Mouse (Mus musculus): ENCODE data around the gene Cyth2.

Cyth2 gene

DNA sequence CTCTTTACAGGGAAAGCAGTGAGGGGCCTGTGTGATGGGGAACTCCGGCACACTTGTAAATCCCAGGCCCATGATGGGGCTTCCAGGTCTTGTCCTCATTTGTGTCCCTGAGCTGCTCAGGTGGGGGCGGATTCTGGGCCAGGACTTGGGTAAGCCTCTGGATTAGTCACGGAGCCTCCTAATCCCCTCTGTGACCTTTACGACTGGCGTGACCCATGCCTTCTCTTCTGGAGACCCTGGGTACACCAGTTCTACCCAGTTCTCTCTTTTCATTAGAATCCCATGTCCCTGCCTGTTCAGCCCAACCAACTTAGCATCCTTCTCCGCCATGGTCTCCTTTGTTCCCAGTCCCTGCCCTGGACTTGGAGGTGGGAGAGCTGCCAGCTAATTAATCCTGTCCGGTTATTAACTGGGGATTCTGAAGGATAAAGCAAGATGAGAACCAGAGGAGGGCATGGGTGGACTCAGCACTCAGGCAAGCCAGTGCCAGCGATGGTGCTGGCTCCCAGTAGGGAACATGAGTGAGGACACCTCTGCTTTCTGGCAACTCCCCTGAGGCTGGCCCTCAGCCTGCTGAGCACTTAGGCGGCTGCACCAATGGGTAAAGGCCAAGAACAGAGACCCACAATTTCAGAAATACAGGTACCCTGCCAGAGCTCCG is 1.1 kb upstream of the Cyth2 start:
- in situ Hi-C loops (cut with MboI; ENCODE audit: low sequenced_read_pairs) = no loop called here

DNA sequence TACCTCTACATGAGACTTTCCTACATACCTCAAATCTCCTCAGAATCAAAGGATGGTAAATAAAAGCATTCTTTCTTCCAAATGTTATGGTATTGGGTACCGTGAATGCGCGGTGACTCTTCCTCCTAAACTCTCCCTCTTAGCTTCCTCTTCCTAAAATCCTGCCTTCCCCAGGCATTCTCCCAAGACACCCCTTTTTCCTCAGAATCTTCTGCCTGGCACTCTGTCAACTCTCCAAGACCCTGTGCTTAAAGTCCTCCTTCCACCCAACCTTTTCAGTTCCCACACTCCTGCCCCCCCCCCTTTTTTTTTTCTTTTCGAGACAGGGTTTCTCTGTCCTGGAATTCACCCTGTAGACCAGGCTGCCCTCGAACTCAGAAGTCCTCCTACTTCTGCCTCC is 460 bp upstream of the Cyth2 start:
- in situ Hi-C loops (cut with MboI; ENCODE audit: low sequenced_read_pairs) = no loop called here

DNA sequence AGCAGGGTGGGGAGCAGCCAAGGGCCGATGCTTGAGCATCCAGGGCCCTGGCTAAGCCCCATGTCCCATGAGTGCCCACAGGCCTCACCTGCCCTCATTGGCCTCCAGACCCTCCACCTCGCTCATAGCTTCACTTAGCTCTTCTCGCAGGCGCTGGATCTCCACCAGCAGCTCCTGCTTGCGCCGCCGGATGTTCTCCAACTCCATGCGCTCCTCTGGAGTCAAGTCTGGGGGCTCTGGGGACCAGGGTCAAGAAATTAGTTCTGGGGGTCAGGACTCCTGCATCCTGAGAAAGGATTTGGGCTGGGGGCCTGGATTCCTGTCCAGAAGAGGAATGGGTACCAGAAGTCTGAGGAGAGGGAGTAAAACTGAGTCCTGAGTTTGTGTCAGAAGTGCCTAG is 1.5 kb downstream of the Cyth2 start:
- in situ Hi-C loops (cut with MboI; ENCODE audit: low sequenced_read_pairs) = no loop called here

DNA sequence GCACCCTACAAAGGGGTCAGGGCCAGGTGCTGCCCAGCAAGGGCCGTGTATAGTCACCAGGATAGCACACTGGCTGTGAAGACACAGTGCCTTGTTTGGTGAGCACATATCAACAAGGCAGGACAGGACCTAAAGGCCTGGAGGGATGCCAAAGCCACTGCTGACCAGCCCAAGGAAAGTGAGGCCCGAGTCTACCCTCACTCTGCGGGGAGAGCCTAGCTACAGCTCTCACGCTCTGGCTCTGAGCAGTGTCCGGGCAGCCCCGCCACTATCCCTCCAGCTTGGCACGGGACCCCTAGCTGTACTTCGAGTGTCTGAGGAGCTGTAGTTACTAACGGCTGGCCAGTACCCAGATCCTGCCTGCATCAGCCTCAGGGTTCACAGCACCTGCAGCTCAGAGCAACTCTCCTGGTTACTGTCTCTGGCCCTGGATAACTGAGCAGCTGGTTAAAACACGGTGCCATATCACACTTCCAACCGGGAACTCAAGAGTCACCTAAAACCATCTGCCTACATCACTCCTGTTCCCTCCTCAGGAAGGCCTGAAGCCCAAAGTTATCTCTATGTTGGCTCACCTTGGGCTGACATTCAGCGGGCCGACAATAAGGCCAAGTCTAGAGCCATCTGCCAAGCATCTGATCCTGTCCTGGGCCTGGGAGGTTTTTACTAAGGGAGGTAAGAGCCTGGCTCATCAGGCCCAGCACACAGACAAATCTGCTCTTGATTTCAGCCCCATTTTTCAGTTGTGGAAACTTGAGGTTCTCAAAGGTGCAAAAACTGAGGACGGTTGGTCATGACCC is 4.9 kb downstream of the Cyth2 start:
- in situ Hi-C loops (cut with MboI; ENCODE audit: low sequenced_read_pairs) = no loop called here

DNA sequence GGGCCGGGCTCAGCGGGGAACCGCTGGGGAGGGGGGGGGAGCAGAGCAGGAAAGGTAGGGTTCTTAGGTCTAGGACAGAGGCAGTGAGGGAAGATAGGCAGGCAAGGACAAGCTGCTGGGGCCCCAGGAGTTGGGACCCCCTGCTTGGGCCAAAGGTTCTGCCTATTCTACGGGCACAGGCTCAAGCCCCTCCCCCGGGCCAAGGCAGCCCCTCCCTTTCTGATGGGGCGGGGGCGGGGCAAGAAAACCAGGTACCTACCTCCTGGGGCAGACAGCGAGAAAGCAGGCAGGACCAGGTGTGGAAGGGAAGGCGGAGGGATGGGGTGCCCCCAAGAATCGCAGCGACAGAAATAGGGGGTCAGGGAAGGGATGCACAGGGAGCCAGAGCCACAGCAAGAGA is 5.9 kb downstream of the Cyth2 start:
- in situ Hi-C loops (cut with MboI; ENCODE audit: low sequenced_read_pairs) = no loop called here

DNA sequence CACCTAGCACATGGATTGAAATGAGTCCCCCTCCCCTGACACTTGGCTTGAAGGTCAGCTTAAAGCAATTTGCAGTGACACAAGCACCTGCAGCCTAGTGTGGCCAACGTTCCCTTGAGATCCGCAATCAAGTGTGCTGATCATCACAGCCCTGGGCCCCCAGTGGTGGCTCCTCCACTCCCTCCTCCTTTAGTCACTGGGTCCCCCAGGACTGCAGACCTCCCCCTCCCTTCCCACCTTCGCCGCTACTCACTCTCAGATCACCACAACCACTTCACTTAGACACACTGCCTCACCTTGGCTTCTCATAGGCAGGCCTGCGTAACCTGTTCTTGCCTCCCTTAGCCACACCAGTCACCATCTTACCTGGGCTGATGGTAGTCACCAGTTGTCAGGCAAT is 8.4 kb downstream of the Cyth2 start:
- in situ Hi-C loops (cut with MboI; ENCODE audit: low sequenced_read_pairs) = no loop called here

DNA sequence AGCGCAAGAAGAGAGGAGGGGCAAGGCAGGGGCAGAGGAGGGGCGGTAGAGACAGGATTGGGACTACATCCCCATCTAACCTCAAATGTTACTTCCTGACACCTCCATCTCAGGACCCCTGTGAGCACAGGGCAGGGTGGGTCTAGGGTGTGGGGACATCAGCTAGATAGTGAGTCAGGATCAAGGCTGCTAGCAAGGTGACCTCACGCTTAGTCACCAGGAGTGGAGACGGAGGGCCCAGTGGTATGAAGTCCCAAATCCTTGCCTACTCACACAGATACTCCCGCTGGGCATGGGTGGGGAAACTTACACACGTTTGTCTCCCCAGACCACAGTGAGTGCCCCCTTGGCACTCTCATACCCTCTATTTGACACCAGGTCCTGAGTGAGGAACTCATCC is 11.8 kb downstream of the Cyth2 start:
- in situ Hi-C loops (cut with MboI; ENCODE audit: low sequenced_read_pairs) = loop anchor here (5.0 kb wide), 1 partner anchor 70 kb away; no protein-coding TSS in a partner anchor

DNA sequence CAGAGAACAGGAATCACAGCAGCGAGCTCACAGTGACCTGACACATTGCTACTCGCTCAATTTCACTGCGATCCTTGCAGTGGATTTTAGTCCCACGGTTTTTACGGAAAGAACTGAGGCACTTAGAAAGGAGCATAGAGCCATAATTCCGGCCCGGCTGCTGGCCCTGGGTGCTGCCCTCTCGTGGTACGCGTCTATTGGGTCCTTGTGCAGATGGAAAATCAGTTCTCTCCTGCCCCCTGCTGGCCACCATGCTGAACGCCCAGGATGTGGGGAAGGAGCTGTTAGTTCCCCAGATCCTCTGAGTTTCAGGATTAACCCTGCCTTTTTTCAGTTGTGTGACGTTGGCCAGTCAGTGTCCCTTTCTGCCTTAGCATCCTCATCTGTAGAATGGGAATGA is 13.0 kb downstream of the Cyth2 start:
- in situ Hi-C loops (cut with MboI; ENCODE audit: low sequenced_read_pairs) = loop anchor here (5.0 kb wide), 1 partner anchor 69 kb away; no protein-coding TSS in a partner anchor

DNA sequence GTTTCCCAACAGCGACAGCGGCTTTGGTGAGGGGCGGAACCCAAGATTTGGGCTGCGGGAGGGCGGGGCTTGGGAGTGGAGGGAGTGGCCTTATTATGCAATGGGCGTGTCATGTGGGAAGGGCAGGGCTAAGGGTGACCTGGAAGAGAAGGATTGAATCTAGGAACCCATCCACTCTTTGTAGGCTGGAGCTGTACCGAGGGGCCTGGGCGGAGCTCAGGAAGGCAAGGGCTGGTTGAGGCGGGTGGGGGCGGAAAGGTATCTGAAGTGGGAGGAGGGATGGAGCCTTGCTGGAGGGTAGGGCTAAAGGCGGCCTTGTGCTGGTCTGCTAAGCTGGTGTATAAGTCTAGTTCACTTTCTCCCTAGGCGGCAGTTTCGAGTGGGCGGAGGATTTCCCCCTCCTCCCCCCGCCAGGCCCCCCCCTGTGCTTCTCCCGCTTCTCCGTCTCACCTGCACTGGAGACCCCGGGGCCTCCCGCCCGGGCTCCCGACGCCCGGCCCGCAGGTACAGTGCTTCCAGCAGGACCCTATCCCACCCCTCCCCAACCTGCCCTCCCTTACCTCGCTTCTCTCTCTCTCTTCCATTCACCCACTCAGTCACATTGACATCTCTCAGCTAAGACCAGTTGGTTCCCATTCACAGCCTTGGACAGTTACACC is 13.7 kb downstream of the Cyth2 start:
- in situ Hi-C loops (cut with MboI; ENCODE audit: low sequenced_read_pairs) = loop anchor here (5.0 kb wide), 1 partner anchor 68 kb away; no protein-coding TSS in a partner anchor

DNA sequence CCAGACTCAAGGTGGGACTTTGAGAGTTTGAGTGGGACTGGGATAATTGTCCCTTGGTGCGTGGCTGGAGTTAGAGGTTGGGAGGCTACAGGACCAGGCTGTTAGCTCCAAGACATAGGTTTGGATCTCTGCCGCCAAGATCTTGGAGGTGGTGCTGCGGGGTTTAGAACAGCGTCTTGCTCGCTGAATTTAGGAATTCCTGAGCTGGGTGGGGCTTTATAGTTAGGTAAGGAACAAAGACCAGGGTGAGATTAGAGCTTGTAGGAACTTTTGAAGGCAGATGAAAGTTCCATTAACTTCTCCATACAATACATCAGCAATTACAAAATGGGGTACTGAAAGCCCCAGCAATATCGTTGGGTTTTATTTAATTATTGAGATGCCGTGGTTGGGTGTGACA is 14.4 kb downstream of the Cyth2 start:
- in situ Hi-C loops (cut with MboI; ENCODE audit: low sequenced_read_pairs) = loop anchor here (5.0 kb wide), 1 partner anchor 68 kb away; no protein-coding TSS in a partner anchor

DNA sequence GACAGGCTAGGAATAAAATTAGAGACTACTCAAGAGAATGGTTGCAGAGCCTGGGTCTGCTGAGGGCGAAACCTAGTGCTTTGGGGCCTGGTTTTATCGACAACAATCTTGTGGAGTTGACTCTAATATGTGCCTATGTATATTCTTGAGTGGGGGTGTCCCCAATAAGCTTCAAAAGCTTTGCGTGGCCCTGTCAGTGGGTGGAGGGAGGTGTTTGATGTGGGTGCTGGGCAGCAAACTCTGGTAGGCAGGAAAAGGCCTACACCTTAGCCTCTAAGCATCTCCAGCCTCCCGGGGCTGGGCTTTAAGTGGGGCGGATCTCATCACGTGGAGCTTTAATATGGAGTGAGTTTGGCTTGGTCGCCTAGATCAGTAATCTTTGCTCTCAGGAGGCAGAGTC is 15.4 kb downstream of the Cyth2 start:
- in situ Hi-C loops (cut with MboI; ENCODE audit: low sequenced_read_pairs) = no loop called here

DNA sequence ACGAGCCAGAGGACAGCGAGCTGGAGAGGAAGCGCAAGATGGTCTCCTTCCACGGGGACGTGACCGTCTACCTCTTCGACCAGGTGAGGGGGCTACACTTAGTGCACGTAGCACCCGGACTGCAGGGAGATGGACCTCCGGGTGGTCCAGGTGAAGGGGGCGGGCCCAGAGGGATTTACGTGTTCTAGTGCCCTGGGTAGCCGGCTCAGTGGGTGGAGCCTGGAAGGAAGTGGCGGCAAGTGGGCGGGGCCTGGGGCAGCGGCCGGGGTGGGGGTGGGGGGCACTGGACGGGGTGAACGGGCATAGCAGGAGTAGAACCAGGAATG is 15.9 kb downstream of the Cyth2 start:
- in situ Hi-C loops (cut with MboI; ENCODE audit: low sequenced_read_pairs) = no loop called here

DNA sequence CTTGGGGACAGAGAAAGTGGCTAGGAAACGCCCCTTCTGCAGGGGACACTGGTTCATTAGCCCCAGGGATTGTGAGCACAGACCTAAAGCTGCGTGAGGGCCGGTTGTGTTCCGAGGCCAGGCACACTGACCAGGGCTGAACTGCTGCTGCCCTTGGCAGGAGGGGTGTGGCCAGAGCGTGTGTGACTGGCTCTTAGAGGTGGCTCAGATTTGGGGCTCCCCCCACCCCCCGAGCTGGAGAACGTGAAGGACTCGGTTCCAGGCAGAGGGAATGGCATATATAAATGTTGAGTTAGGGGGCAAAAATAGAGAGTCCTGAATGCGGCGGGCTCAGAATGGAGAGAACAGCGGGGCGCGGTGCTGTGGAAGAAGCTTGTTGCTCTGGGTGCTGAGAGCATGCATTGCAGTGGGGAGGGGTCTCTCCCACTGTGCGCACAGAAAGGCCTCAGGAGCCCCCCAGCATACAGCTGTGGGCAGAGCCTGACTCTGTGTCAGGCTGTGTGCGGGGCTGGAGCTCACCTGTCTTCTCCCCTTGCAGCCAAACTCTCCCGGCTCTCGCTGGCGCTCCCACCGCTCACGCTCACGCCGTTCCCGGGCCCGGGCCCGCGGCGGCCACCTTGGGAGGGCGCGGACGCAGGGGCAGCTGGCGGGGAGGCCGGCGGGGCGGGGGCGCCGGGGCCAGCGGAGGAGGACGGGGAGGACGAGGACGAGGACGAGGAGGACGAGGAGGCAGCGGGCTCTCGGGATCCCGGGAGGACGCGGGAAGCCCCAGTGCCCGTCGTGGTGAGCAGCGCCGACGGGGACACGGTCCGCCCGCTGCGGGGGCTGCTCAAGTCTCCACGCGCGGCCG is 16.5 kb downstream of the Cyth2 start:
- in situ Hi-C loops (cut with MboI; ENCODE audit: low sequenced_read_pairs) = no loop called here

DNA sequence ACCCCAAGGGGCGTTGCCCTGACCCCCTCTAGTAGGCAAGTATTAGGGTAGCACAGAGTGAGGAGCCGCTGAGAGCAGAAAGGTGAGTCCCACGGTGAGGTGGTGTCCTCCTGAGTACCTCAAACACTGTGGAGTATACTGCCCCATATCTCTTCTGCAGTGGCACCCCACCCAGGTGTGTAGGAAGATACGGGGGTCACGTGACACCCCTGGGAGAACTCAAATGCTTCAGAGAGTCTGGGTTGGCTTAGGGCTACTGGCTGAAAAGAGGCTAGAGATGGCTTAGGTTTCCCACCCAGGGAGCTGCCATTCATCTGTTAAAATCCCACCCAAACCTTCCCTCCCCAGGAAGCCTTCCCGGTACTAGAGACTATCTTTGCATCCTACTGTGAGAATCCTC is 17.4 kb downstream of the Cyth2 start:
- in situ Hi-C loops (cut with MboI; ENCODE audit: low sequenced_read_pairs) = no loop called here

DNA sequence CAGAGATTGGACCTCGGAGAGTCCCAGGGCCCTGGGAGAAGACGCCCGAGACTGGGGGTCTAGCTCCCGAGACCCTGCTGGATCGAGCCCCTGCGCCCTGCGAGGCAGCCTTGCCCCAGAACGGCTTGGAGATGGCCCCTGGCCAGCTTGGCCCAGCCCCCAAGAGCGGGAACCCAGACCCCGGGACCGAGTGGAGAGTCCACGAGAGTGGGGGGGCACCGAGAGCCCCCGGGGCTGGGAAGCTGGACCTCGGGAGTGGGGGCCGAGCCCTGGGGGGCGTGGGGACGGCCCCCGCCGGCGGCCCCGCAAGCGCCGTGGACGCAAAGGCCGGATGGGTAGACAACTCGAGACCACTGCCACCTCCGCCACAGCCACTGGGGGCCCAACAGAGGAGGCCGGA is 19.4 kb downstream of the Cyth2 start:
- in situ Hi-C loops (cut with MboI; ENCODE audit: low sequenced_read_pairs) = no loop called here

DNA sequence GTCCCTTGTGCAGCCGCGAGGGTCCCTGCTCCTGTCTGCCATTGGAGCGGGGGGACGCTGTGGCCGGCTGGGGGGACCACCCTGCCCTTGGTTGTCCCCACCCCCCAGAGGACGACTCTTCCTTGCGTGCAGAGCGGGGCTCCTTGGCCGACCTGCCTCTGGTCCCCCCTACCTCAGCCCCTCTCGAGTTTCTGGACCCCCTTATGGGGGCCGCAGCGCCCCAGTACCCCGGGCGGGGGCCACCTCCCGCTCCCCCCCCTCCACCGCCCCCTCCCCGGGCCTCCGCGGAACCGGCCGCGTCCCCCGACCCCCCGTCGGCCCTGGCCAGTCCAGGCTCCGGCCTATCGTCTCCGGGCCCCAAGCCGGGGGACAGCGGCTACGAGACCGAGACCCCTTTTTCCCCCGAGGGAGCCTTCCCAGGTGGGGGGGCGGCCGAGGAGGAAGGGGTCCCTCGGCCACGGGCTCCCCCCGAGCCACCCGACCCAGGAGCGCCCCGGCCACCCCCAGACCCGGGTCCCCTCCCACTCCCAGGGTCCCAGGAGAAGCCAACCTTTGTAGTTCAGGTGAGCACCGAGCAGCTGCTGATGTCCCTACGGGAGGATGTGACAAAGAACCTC is 20.3 kb downstream of the Cyth2 start:
- in situ Hi-C loops (cut with MboI; ENCODE audit: low sequenced_read_pairs) = no loop called here

DNA sequence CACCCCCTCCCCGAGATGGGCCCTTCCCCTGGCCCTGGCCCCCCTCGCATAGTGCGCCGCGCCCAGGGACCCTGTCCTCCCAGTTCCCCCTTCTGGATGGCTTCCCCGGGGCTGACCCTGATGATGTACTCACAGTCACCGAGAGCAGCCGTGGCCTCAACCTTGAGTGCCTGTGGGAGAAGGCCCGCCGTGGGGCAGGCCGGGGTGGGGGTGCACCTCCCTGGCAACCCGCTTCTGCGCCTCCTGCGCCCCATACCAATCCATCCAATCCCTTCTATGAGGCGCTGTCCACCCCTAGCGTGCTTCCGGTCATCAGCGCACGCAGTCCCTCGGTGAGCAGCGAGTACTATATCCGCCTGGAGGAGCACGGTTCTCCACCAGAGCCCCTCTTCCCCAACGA is 21.1 kb downstream of the Cyth2 start:
- in situ Hi-C loops (cut with MboI; ENCODE audit: low sequenced_read_pairs) = no loop called here

DNA sequence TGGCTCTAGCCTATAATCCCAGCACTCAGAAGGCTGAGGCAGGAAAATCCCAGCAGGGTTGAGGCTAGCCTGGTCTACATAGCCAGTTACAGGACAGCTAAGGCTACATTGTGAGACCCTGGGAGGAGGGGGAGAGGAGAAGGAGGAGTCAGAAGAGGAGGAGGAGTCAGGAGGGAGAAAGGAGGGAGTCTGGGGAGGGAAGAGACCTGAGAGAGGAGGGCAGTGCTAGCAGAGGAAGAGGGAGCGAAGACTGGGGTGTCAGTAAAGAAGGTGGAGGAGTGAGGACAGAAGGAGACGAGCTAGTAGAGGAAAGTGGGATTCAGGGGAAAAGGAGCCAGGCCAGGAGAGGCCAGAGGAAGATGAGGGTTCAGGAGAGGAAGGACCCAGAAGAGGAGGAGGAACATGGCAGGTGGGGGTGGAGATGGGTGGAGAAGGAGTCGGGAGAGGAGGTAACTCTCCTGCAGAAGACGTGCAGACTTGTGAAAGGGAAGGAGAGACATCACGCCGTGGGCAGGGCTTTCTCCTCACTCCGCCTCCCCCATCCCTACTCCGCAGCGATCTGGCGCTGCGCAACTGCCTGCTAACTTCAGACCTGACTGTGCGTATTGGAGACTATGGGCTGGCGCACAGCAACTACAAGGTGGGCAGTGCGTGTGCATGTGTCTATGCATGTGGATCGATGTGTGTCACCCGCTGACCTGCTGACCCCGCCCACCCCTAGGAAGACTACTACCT is 22.5 kb downstream of the Cyth2 start:
- in situ Hi-C loops (cut with MboI; ENCODE audit: low sequenced_read_pairs) = no loop called here

DNA sequence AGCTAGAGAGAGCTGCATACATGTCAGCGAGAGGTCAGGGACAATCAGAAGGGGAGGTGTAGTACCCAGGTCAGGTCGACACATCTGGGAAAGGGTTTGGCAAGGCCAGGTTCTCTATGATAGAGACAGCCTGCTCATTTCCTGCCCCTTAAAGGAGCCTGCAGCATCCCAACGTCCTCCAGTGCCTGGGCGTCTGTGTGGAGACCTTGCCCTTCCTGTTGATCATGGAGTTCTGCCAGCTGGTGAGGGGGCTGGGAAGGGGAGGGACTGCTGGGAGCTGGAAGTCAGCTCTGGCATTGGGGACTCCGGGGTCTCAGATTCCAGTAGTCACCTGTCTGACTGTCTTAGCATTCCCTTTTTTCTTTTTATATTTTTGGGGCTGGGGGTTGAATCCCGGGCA is 23.7 kb downstream of the Cyth2 start:
- in situ Hi-C loops (cut with MboI; ENCODE audit: low sequenced_read_pairs) = no loop called here

DNA sequence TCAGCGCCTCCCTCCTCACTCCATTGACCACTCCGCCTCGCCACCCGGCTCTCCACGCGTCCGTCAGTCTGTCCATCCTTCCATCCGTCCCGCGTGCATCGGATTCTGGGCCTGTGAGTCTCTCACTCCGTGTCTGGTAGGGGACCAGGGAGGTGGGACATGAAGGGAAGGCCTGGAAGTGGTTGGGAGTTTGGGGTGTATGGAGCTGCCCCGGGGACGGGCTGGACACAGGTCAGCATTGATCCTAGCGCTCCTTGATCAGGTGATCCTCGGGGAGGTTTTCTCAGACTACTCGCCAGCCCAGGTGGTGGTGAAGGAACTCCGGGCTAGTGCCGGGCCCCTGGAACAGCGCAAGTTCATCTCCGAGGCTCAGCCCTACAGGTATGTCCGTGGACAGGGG is 26.7 kb downstream of the Cyth2 start:
- in situ Hi-C loops (cut with MboI; ENCODE audit: low sequenced_read_pairs) = no loop called here

All from CH12F3 (cell line).